Mouse (Mus musculus) erythroblast, embryonic 14.5 days (primary cell): Measurements from ENCODE around the gene Cmc2.

Experiments used
- GATA1 ChIP-seq: IDR thresholded peaks from 2 replicates; pipeline ENCODE4 v1.6.1; 2012; ENCODE audit warnings: low read length, inconsistent platforms, mixed read lengths
- TAL1 ChIP-seq: IDR thresholded peaks from 3 replicates; pipeline ENCODE4 v1.6.1; 2012; ENCODE audit warnings: low read length, inconsistent platforms, mixed read lengths

DNA sequence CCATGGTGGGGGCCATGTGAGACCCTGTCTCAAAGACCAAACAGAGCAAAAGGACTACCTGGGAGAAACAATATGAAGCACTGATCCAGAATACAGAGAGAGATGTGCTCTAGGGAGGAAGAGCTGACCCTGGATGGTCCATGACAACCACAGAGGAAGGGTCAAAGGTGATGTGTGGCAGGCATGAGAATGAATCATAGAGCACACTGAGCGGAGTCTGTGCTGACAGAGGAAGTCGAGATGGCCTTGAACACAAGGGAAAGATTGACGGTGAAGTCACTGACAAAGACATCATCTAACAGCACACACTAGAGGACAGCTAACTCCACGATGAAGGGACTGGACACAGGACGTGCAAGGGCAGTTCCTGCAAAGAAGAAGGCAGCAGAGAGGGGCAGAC, 29.8 kb downstream of the Cmc2 start:
- TF ChIP-seq TAL1 (no peak), GATA1 (no peak)
